ENCODE assay signal across 8 mouse cellular contexts in the genomic region with DNA sequence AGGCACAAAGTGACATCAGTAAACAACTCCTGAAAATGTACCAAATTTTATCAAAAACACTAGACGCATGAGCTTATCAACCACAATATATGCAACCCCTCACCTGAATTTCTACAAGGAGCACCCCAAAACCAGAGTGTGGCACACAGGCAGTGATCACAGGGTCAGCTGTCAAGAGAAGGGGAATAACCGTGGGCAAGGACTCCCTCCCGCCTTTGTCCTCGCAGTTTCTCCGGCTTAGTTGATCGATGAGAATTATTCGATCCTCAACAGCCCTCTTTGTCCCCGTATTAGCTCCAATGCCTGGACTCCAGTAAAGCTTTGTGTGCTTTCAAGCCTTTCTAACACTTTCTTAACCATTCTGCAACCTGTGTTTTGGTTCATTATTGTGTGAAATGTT. TPM values are rescaled to one million over a fixed set of nuclear protein-coding genes. Genes with fewer than 3 reads are reported as not detected.
DNase-seq lines count a peak whose midpoint lies in the region; ATAC-seq lines count a peak whose summit lies in the region.

No protein-coding gene starts in this region.

- 23% methylated on average over 8 of the region's 8 CpGs for WGBS in liver, embryonic 12.5 days (ENCODE audit: insufficient replicate concordance)

- DNase-seq in cerebellum, adult 8-10 months = peak; percentile 28
- no peak for DNase-seq in adrenal gland, adult 2 months
- no peak for DNase-seq in gastrocnemius, adult 18-20 months (ENCODE audit: low spot score)

- H3K4me2 ChIP-seq in liver, embryonic 12.5 days = peak overlapping the region; percentile 32

- peak overlapping the region; percentile 20 for H3K4me3 ChIP-seq in megakaryocyte, embryonic 14.5 days (replicated peaks)
- H3K4me3 ChIP-seq in liver, embryonic 12.5 days = no peak overlapping the region

- 0 out of 2 replicates have a peak, but pooled peaks cover 2% of the 10 kb centered on the region for H3K9me3 ChIP-seq in megakaryocyte, embryonic 14.5 days
- no peaks in the 10 kb centered on the region for H3K9me3 ChIP-seq in liver, embryonic 12.5 days (replicated peaks)

- no peak overlapping the region for H3K27ac ChIP-seq in liver, embryonic 12.5 days

- ATAC-seq in cerebellum, adult (ENCODE audit: insufficient number of reproducible peaks, low FRiP score, low TSS enrichment) = no peak
- ATAC-seq in megakaryocyte, adult 5-6 weeks (ENCODE audit: poor library complexity, severe bottlenecking) = no peak
- ATAC-seq in liver, embryonic 12.5 days = no peak
- ATAC-seq in activated CD4-positive, CD25-positive, alpha-beta regulatory T cell, adult 4 months = no peak

- no peaks in the 10 kb centered on the region for H3K36me3 ChIP-seq in megakaryocyte, embryonic 14.5 days (replicated peaks; ENCODE audit: low read length)
- no peaks in the 10 kb centered on the region for H3K36me3 ChIP-seq in liver, embryonic 12.5 days

- H3K9ac ChIP-seq in liver, embryonic 12.5 days = no peak overlapping the region

- H3K4me1 ChIP-seq in megakaryocyte, embryonic 14.5 days = peaks cover 4% of the 10 kb centered on the region
- H3K4me1 ChIP-seq in liver, embryonic 12.5 days = no peaks in the 10 kb centered on the region

- H3K27me3 ChIP-seq in megakaryocyte, embryonic 14.5 days (replicated peaks) = peaks cover 22% of the 10 kb centered on the region
- H3K27me3 ChIP-seq in liver, embryonic 12.5 days (replicated peaks) = peaks cover 31% of the 10 kb centered on the region

RNA-seq across cellular contexts. Expression of a gene that starts 0.8 kb away (rescaled TPM):
- not detected in 2 replicates for polyA plus RNA-seq in megakaryocyte, embryonic 14.5 days (2012; ENCODE audit: insufficient read depth, low replicate concordance)
- not detected in 2 replicates for total RNA-seq in megakaryocyte, adult 5-6 weeks (2015)
- 0.18 TPM in 1 of 2 replicates, not detected in the other for total RNA-seq in megakaryocyte, adult 5-6 weeks (2017)
- polyA plus RNA-seq in liver, embryonic 12.5 days (2016; fragmentation: Nextera tagmentation; extraction: Ambion mirVana) = 0.18 and 0.31 TPM in 2 replicates
- total RNA-seq in adrenal gland, adult 2 months (2021) = under 1 TPM; 0.43 to 0.69 TPM
- 0.02 TPM in 1 of 2 replicates, not detected in the other for polyA plus RNA-seq in adrenal gland, adult 2 months (2012; rRNA removed)
- total RNA-seq in gastrocnemius, adult 18-20 months (2021) = under 1 TPM; 0.14 to 0.23 TPM
- polyA plus RNA-seq in activated CD4-positive, CD25-positive, alpha-beta regulatory T cell, adult 4 months (2017; shearing (Covaris generic)) = under 1 TPM; 0.09 to 0.54 TPM

RNA-seq across cellular contexts. Expression of a gene that starts 20.8 kb away (rescaled TPM):
- polyA plus RNA-seq in megakaryocyte, embryonic 14.5 days (2012; ENCODE audit: insufficient read depth, low replicate concordance) = 0.16 TPM in 1 of 2 replicates, not detected in the other
- 45.8 and 49.6 TPM in 2 replicates for total RNA-seq in megakaryocyte, adult 5-6 weeks (2015)
- total RNA-seq in megakaryocyte, adult 5-6 weeks (2017) = 26.5 and 29.9 TPM in 2 replicates
- polyA plus RNA-seq in liver, embryonic 12.5 days (2016; fragmentation: Nextera tagmentation; extraction: Ambion mirVana) = 15.4 and 16.4 TPM in 2 replicates
- 10 to 100 TPM; 41.3 to 45.9 TPM for total RNA-seq in adrenal gland, adult 2 months (2021)
- 3.8 and 4.8 TPM in 2 replicates for polyA plus RNA-seq in adrenal gland, adult 2 months (2012; rRNA removed)
- 10 to 100 TPM; 19.5 to 20.7 TPM for total RNA-seq in gastrocnemius, adult 18-20 months (2021)
- 10 to 100 TPM; 37.6 to 40.7 TPM for polyA plus RNA-seq in activated CD4-positive, CD25-positive, alpha-beta regulatory T cell, adult 4 months (2017; shearing (Covaris generic))

RNA-seq across cellular contexts. Expression of a gene that starts 21.1 kb away (rescaled TPM):
- polyA plus RNA-seq in megakaryocyte, embryonic 14.5 days (2012; ENCODE audit: insufficient read depth, low replicate concordance) = 0.11 TPM in 1 of 2 replicates, not detected in the other
- 2.4 and 3.2 TPM in 2 replicates for total RNA-seq in megakaryocyte, adult 5-6 weeks (2015)
- 2.6 and 3.3 TPM in 2 replicates for total RNA-seq in megakaryocyte, adult 5-6 weeks (2017)
- 2.5 and 4.0 TPM in 2 replicates for polyA plus RNA-seq in liver, embryonic 12.5 days (2016; fragmentation: Nextera tagmentation; extraction: Ambion mirVana)
- 10 to 100 TPM in 1 of 2 experiments, 1 to 10 TPM in 1; 8.9 to 13.5 TPM for total RNA-seq in adrenal gland, adult 2 months (2021)
- 1.6 and 3.9 TPM in 2 replicates for polyA plus RNA-seq in adrenal gland, adult 2 months (2012; rRNA removed)
- 1 to 10 TPM; 8.1 to 8.7 TPM for total RNA-seq in gastrocnemius, adult 18-20 months (2021)
- polyA plus RNA-seq in activated CD4-positive, CD25-positive, alpha-beta regulatory T cell, adult 4 months (2017; shearing (Covaris generic)) = 1 to 10 TPM; 5.8 to 8.1 TPM
